Mouse (Mus musculus): ENCODE results near the gene Abca8b. TPM values are rescaled to one million over a fixed set of nuclear protein-coding genes. Genes with fewer than 3 reads are reported as not detected.
A peak's percentile ranks its signal among the peaks of the same experiment; 100 is the strongest.
"Not testable (repeated sequence)": the region's sequence is repeated elsewhere in the genome, so short reads cannot be mapped to it uniquely, and the experiment has no call there.

The Abca8b gene
- polyA plus RNA-seq, 1 experiment from 2014 or later = 0.91 TPM

GRCm38 (mm10) chr11:109912118-109912517 lies 83.5 kb downstream of the Abca8b start:
- 88% methylated on average over 1 of the region's 1 CpGs for WGBS
- H3K4me3 ChIP-seq; H3K4me2 ChIP-seq; H3K27me3 ChIP-seq; H3K27ac ChIP-seq; H3K9me3 ChIP-seq; ATAC-seq (ENCODE audit: insufficient number of reproducible peaks, insufficient read depth, low FRiP score, low TSS enrichment, low read depth); H3K9ac ChIP-seq; H3K36me3 ChIP-seq: not testable (repeated sequence)
- peaks cover 13% of the 10 kb centered on the region for H3K4me1 ChIP-seq

- WGBS = 25% methylated on average over 2 of the region's 2 CpGs
- no peak overlapping the region for H3K9ac ChIP-seq
- no peak for ATAC-seq (ENCODE audit: insufficient number of reproducible peaks, insufficient read depth, low FRiP score, low TSS enrichment, low read depth)
- H3K27me3 ChIP-seq = no peaks in the 10 kb centered on the region
- H3K27ac ChIP-seq = 0 out of 2 replicates have a peak overlapping the region, but pooled peaks have one; percentile 22
- H3K4me1 ChIP-seq = peaks cover 13% of the 10 kb centered on the region
- no peaks in the 10 kb centered on the region for H3K36me3 ChIP-seq
- no peak overlapping the region for H3K4me3 ChIP-seq
- no peaks in the 10 kb centered on the region for H3K9me3 ChIP-seq
- H3K4me2 ChIP-seq = no peak overlapping the region
Observed at GRCm38 (mm10) chr11:109909801-109910200, 85.8 kb downstream of the Abca8b start.

- peaks cover 19% of the 10 kb centered on the region for H3K4me1 ChIP-seq
- no peak overlapping the region for H3K4me3 ChIP-seq
- no peak overlapping the region for H3K9ac ChIP-seq
- H3K4me2 ChIP-seq = no peak overlapping the region
- H3K9me3 ChIP-seq = no peaks in the 10 kb centered on the region
- no peaks in the 10 kb centered on the region for H3K27me3 ChIP-seq
- ATAC-seq (ENCODE audit: insufficient number of reproducible peaks, insufficient read depth, low FRiP score, low TSS enrichment, low read depth) = no peak
- no peaks in the 10 kb centered on the region for H3K36me3 ChIP-seq
- WGBS = 75% methylated on average over 10 of the region's 10 CpGs
- H3K27ac ChIP-seq = no peak overlapping the region
Observed at GRCm38 (mm10) chr11:109908207-109909031, 87.2 kb downstream of the Abca8b start.

- no peaks in the 10 kb centered on the region for H3K9me3 ChIP-seq
- no peaks in the 10 kb centered on the region for H3K27me3 ChIP-seq
- no peak overlapping the region for H3K9ac ChIP-seq
- no peak overlapping the region for H3K27ac ChIP-seq
- H3K4me2 ChIP-seq = no peak overlapping the region
- no peak overlapping the region for H3K4me3 ChIP-seq
- no peaks in the 10 kb centered on the region for H3K36me3 ChIP-seq
- WGBS = 96% methylated on average over 2 of the region's 2 CpGs
- H3K4me1 ChIP-seq = peaks cover 24% of the 10 kb centered on the region
- ATAC-seq (ENCODE audit: insufficient number of reproducible peaks, insufficient read depth, low FRiP score, low TSS enrichment, low read depth) = no peak
Observed at GRCm38 (mm10) chr11:109907508-109907907, 88.1 kb downstream of the Abca8b start.

GRCm38 (mm10) chr11:109902616-109903598 lies 92.7 kb downstream of the Abca8b start:
- no peaks in the 10 kb centered on the region for H3K36me3 ChIP-seq
- H3K4me3 ChIP-seq = no peak overlapping the region
- no peak for ATAC-seq (ENCODE audit: insufficient number of reproducible peaks, insufficient read depth, low FRiP score, low TSS enrichment, low read depth)
- H3K9ac ChIP-seq = no peak overlapping the region
- H3K27me3 ChIP-seq = no peaks in the 10 kb centered on the region
- peaks cover 17% of the 10 kb centered on the region; the same call in 1 of the 2 replicates for H3K4me1 ChIP-seq
- H3K27ac ChIP-seq = peak overlapping the region; percentile 82
- 14% methylated on average over 6 of the region's 6 CpGs for WGBS
- no peaks in the 10 kb centered on the region for H3K9me3 ChIP-seq
- H3K4me2 ChIP-seq = no peak overlapping the region

- Histone ChIP-seq H3K36me3 (no peaks in the 10 kb centered on the region), H3K4me1 (peaks cover 26% of the 10 kb centered on the region), H3K27me3 (no peaks in the 10 kb centered on the region), H3K9me3 (no peaks in the 10 kb centered on the region), H3K4me3 (no peak overlapping the region), H3K4me2 (no peak overlapping the region), H3K27ac (no peak overlapping the region), H3K9ac (no peak overlapping the region)
- ATAC-seq (ENCODE audit: insufficient number of reproducible peaks, insufficient read depth, low FRiP score, low TSS enrichment, low read depth) = no peak
- WGBS = 31% methylated on average over 4 of the region's 4 CpGs
Observed at GRCm38 (mm10) chr11:109900491-109901241, 95.0 kb downstream of the Abca8b start.

- WGBS = 87% methylated on average over 6 of the region's 6 CpGs
- H3K4me2 ChIP-seq = no peak overlapping the region
- no peak for ATAC-seq (ENCODE audit: insufficient number of reproducible peaks, insufficient read depth, low FRiP score, low TSS enrichment, low read depth)
- no peak overlapping the region for H3K9ac ChIP-seq
- peaks cover 42% of the 10 kb centered on the region for H3K4me1 ChIP-seq
- no peaks in the 10 kb centered on the region for H3K36me3 ChIP-seq
- no peaks in the 10 kb centered on the region for H3K9me3 ChIP-seq
- H3K4me3 ChIP-seq = no peak overlapping the region
- no peaks in the 10 kb centered on the region for H3K27me3 ChIP-seq
- H3K27ac ChIP-seq = no peak overlapping the region
Observed at GRCm38 (mm10) chr11:109898791-109899467, 96.7 kb downstream of the Abca8b start.

- Histone ChIP-seq H3K27ac (peak overlapping the region; percentile 61; the same call in 1 of the 2 replicates), H3K9ac (no peak overlapping the region), H3K36me3 (no peaks in the 10 kb centered on the region), H3K9me3 (no peaks in the 10 kb centered on the region), H3K4me2 (no peak overlapping the region), H3K4me1 (peaks cover 35% of the 10 kb centered on the region), H3K27me3 (no peaks in the 10 kb centered on the region), H3K4me3 (no peak overlapping the region)
- no peak for ATAC-seq (ENCODE audit: insufficient number of reproducible peaks, insufficient read depth, low FRiP score, low TSS enrichment, low read depth)
- 54% methylated on average over 6 of the region's 6 CpGs for WGBS
Observed at GRCm38 (mm10) chr11:109895952-109896530, 99.6 kb downstream of the Abca8b start.

GRCm38 (mm10) chr11:109895496-109895895 lies 100.1 kb downstream of the Abca8b start:
- H3K9ac ChIP-seq = no peak overlapping the region
- 24% methylated on average over 4 of the region's 4 CpGs for WGBS
- H3K27me3 ChIP-seq = no peaks in the 10 kb centered on the region
- peak overlapping the region; percentile 61 for H3K27ac ChIP-seq
- H3K4me1 ChIP-seq = peaks cover 31% of the 10 kb centered on the region
- H3K4me2 ChIP-seq = no peak overlapping the region
- no peak overlapping the region for H3K4me3 ChIP-seq
- no peaks in the 10 kb centered on the region for H3K36me3 ChIP-seq
- ATAC-seq (ENCODE audit: insufficient number of reproducible peaks, insufficient read depth, low FRiP score, low TSS enrichment, low read depth) = no peak
- H3K9me3 ChIP-seq = no peaks in the 10 kb centered on the region

GRCm38 (mm10) chr11:109893894-109894804 lies 101.5 kb downstream of the Abca8b start:
- H3K4me1 ChIP-seq = peaks cover 29% of the 10 kb centered on the region
- 69% methylated on average over 3 of the region's 3 CpGs for WGBS
- no peaks in the 10 kb centered on the region for H3K36me3 ChIP-seq
- peak overlapping the region; percentile 61 for H3K27ac ChIP-seq
- no peak overlapping the region for H3K9ac ChIP-seq
- no peak overlapping the region for H3K4me3 ChIP-seq
- H3K4me2 ChIP-seq = no peak overlapping the region
- ATAC-seq (ENCODE audit: insufficient number of reproducible peaks, insufficient read depth, low FRiP score, low TSS enrichment, low read depth) = no peak
- no peaks in the 10 kb centered on the region for H3K9me3 ChIP-seq
- H3K27me3 ChIP-seq = no peaks in the 10 kb centered on the region
